8 mouse cellular contexts compared by ENCODE assay signal in genomic region chr7:78912253-78912973, GRCm38 (mm10). TPM values are rescaled to one million over a fixed set of nuclear protein-coding genes. Genes with fewer than 3 reads are reported as not detected.
DNase-seq lines count a peak whose midpoint lies in the region; ATAC-seq and TF ChIP-seq lines count a peak whose summit lies in the region.

No protein-coding gene starts in this region.

- H3K9me3 ChIP-seq in heart, postnatal 0 days (replicated peaks; ENCODE audit: control insufficient read depth, low read length), result no peaks in the 10 kb centered on the region
- no peaks in the 10 kb centered on the region for H3K9me3 ChIP-seq in liver, embryonic 13.5 days (replicated peaks)

- 13% methylated on average over 20 of the region's 20 CpGs for WGBS in heart, postnatal 0 days
- WGBS in liver, embryonic 13.5 days (ENCODE audit: insufficient replicate concordance), result 5% methylated on average over 20 of the region's 20 CpGs

- peak overlapping the region; percentile 64 for H3K4me2 ChIP-seq in heart, postnatal 0 days (ENCODE audit: low read depth, low read length)
- H3K4me2 ChIP-seq in liver, embryonic 13.5 days, result peak overlapping the region; percentile 89

- ATAC-seq in heart, postnatal 0 days (ENCODE audit: insufficient read depth, low read depth), result peak; percentile 24; the same call in 1 of the 2 replicates
- no peak for ATAC-seq in liver, embryonic 13.5 days (ENCODE audit: low read depth)
- peak; percentile 38; the same call in 1 of the 2 replicates for ATAC-seq in monocyte, adult 5-6 weeks (replicated peaks; ENCODE audit: insufficient number of reproducible peaks, low FRiP score, low TSS enrichment, poor library complexity, severe bottlenecking)

- H3K27me3 ChIP-seq in heart, postnatal 0 days (ENCODE audit: control insufficient read depth, insufficient read depth, low read length), result no peaks in the 10 kb centered on the region
- H3K27me3 ChIP-seq in liver, embryonic 13.5 days, result no peaks in the 10 kb centered on the region

- H3K9ac ChIP-seq in heart, postnatal 0 days (replicated peaks; ENCODE audit: low read depth, low read length), result peak overlapping the region; percentile 40; the same call in 1 of the 2 replicates
- peak overlapping the region; percentile 76 for H3K9ac ChIP-seq in liver, embryonic 13.5 days

- 0 out of 2 replicates have a peak, but pooled peaks cover 3% of the 10 kb centered on the region for H3K36me3 ChIP-seq in heart, postnatal 0 days (replicated peaks; ENCODE audit: control insufficient read depth, insufficient read depth, low read length)
- H3K36me3 ChIP-seq in liver, embryonic 13.5 days, result peaks cover 18% of the 10 kb centered on the region

- peak overlapping the region; percentile 33 for H3K4me3 ChIP-seq in heart, postnatal 0 days (ENCODE audit: low read depth, low read length)
- H3K4me3 ChIP-seq in liver, embryonic 13.5 days (replicated peaks), result peak overlapping the region; percentile 64

- no peak for TF ChIP-seq EP300 in heart, postnatal 0 days (IDR thresholded peaks at IDR 0.05; ENCODE audit: low read depth)

- TF ChIP-seq CTCF in heart, postnatal 0 days (IDR thresholded peaks at IDR 0.05; ENCODE audit: low read depth), result no peak

- peak overlapping the region; percentile 23; the same call in 1 of the 2 replicates for H3K27ac ChIP-seq in heart, postnatal 0 days (ENCODE audit: low read depth)
- H3K27ac ChIP-seq in liver, embryonic 13.5 days, result peak overlapping the region; percentile 87

- DNase-seq in CD8-positive naive resting alpha-beta T cell, adult 2 months (ENCODE audit: low read depth in 2 of 2, low spot score in 2 of 2), result peak; percentile 24 to 44
- DNase-seq in embryo, embryonic 11 days, result peak; percentile 58
- DNase-seq in heart, postnatal 0 days (ENCODE audit: low spot score), result peak; percentile 45
- no peak for DNase-seq in liver, embryonic 13.5 days
- DNase-seq in thymus, postnatal 14 days, result peak; percentile 75
- DNase-seq in frontal cortex, postnatal 36 days (ENCODE audit: low spot score in 2 of 2), result no peak
- DNase-seq in yolk sac, embryonic 10.5 days (ENCODE audit: low spot score), result no peak

- H3K4me1 ChIP-seq in heart, postnatal 0 days (ENCODE audit: control insufficient read depth, insufficient read depth), result peaks cover 26% of the 10 kb centered on the region
- H3K4me1 ChIP-seq in liver, embryonic 13.5 days (replicated peaks), result peaks cover 58% of the 10 kb centered on the region

RNA-seq across cellular contexts. Expression of gene Isg20, which starts 0.8 kb away (rescaled TPM):
- total RNA-seq in heart, postnatal 0 days (2014; rRNA removed; ENCODE audit: low replicate concordance), result 0.31 and 11.5 TPM in 2 replicates
- polyA plus RNA-seq in heart, postnatal 0 days (2015; fragmentation: Nextera tagmentation; extraction: Ambion mirVana), result 3.1 and 5.2 TPM in 2 replicates
- polyA plus RNA-seq in liver, embryonic 13.5 days (2015; fragmentation: Nextera tagmentation; extraction: Ambion mirVana), result 21.6 and 26.2 TPM in 2 replicates
- total RNA-seq in monocyte, adult 5-6 weeks (2017), result 25.2 to 43.8 TPM (median 37.3 TPM) in 3 replicates

RNA-seq across cellular contexts. Expression of gene Aen, which starts 16.8 kb away (rescaled TPM):
- total RNA-seq in heart, postnatal 0 days (2014; rRNA removed; ENCODE audit: low replicate concordance), result 18.4 and 22.9 TPM in 2 replicates
- polyA plus RNA-seq in heart, postnatal 0 days (2015; fragmentation: Nextera tagmentation; extraction: Ambion mirVana), result 28.7 and 31.3 TPM in 2 replicates
- polyA plus RNA-seq in liver, embryonic 13.5 days (2015; fragmentation: Nextera tagmentation; extraction: Ambion mirVana), result 27.4 and 28.1 TPM in 2 replicates
- 30.6 to 58.9 TPM (median 31.2 TPM) in 3 replicates for total RNA-seq in monocyte, adult 5-6 weeks (2017)

Comparison
In these comparisons a context has a peak if more than half of its experiments do, and no peak if none do; other contexts are left out.
1. DNase-seq: peak in CD8-positive naive resting alpha-beta T cell, adult 2 months (2 of 2), embryo, embryonic 11 days (single experiment), heart, postnatal 0 days (single experiment) and thymus, postnatal 14 days (single experiment); none in liver, embryonic 13.5 days (single experiment), frontal cortex, postnatal 36 days (0 of 2) and yolk sac, embryonic 10.5 days (single experiment).